Comparison of ENCODE assay signal across 30 mouse cellular contexts in genomic region chr19:59248144-59248543, GRCm38 (mm10). TPM values are rescaled to one million over a fixed set of nuclear protein-coding genes. Genes with fewer than 3 reads are reported as not detected.
DNase-seq lines count a peak whose midpoint lies in the region; ATAC-seq lines count a peak whose summit lies in the region.
"Had no signal": no experiment of that assay in that cellular context is flagged by ENCODE, and none has a peak within 500 bp of the region (broad histone marks: within the 10 kb centered on the region; RNA-seq: fewer than 3 reads in every experiment).

No protein-coding gene starts in this region.

- ATAC-seq in hematopoietic stem cell, adult 5-6 weeks (replicated peaks in 1 of 2; ENCODE audit: insufficient read depth in 1 of 2, low FRiP score in 2 of 2, low TSS enrichment in 1 of 2, low read depth in 1 of 2, poor library complexity in 2 of 2, severe bottlenecking in 2 of 2), result peak; percentile 19 to 52; a peak in 3 of 4 replicates
- no peak for ATAC-seq in neural tube, embryonic 15.5 days (ENCODE audit: low FRiP score)
- ATAC-seq: forebrain, embryonic 16.5 days; midbrain, embryonic 15.5 days had no signal

- DNase-seq in adrenal gland, adult (ENCODE audit: inconsistent age in 2 of 2, low spot score in 1 of 2), result peak; percentile 75 to 85
- no peak for DNase-seq in adrenal gland, postnatal 4 days (ENCODE audit: low spot score in 2 of 2)
- peak; percentile 56 for DNase-seq in 3T3-L1 (ENCODE audit: low read depth, low spot score)
- DNase-seq in adrenal gland, adult 8-10 months, result peak; percentile 53
- no peak for DNase-seq in gastrocnemius, postnatal 10 days
- no peak for DNase-seq in kidney, adult 8-10 months
- DNase-seq: cerebellum, adult 9-10 months; heart, postnatal 10 days; kidney, adult 9 months; kidney, postnatal 25 days; layer of hippocampus, adult 9-11 months; right cerebral cortex, postnatal 14 days had no signal

- no peaks in the 10 kb centered on the region for H3K36me3 ChIP-seq in neural tube, embryonic 15.5 days
- H3K36me3 ChIP-seq: embryonic facial prominence, embryonic 13.5 days; G1E; hindbrain, embryonic 13.5 days; liver, embryonic 13.5 days; midbrain, embryonic 15.5 days; stomach, embryonic 15.5 days had no signal

- 86% methylated on average over 4 of the region's 4 CpGs for WGBS in neural tube, embryonic 15.5 days

- no peaks in the 10 kb centered on the region for H3K9me3 ChIP-seq in neural tube, embryonic 15.5 days (replicated peaks)
- H3K9me3 ChIP-seq: embryonic facial prominence, embryonic 13.5 days; G1E; hindbrain, embryonic 13.5 days; liver, embryonic 13.5 days; midbrain, embryonic 15.5 days; stomach, embryonic 15.5 days had no signal

- H3K4me1 ChIP-seq in neural tube, embryonic 15.5 days, result no peaks in the 10 kb centered on the region
- H3K4me1 ChIP-seq: embryonic facial prominence, embryonic 13.5 days; hindbrain, embryonic 13.5 days; midbrain, embryonic 15.5 days; stomach, embryonic 15.5 days had no signal

- H3K27me3 ChIP-seq in neural tube, embryonic 15.5 days (replicated peaks), result no peaks in the 10 kb centered on the region
- H3K27me3 ChIP-seq: embryonic facial prominence, embryonic 13.5 days; hindbrain, embryonic 13.5 days; liver, embryonic 13.5 days; midbrain, embryonic 15.5 days; stomach, embryonic 15.5 days had no signal

- no peak overlapping the region for H3K9ac ChIP-seq in neural tube, embryonic 15.5 days (replicated peaks)
- H3K9ac ChIP-seq: embryonic facial prominence, embryonic 13.5 days; hindbrain, embryonic 13.5 days; liver, embryonic 13.5 days; lung, embryonic 14.5 days; midbrain, embryonic 15.5 days; stomach, embryonic 15.5 days had no signal

- no peak overlapping the region for H3K4me3 ChIP-seq in neural tube, embryonic 15.5 days (replicated peaks)
- H3K4me3 ChIP-seq: embryonic facial prominence, embryonic 13.5 days; hindbrain, embryonic 13.5 days; liver, embryonic 13.5 days; midbrain, embryonic 15.5 days; myocyte; stomach, embryonic 15.5 days had no signal

- no peak overlapping the region for H3K4me2 ChIP-seq in neural tube, embryonic 15.5 days
- H3K4me2 ChIP-seq: embryonic facial prominence, embryonic 13.5 days; heart, embryonic 11.5 days; hindbrain, embryonic 13.5 days; liver, embryonic 13.5 days; lung, embryonic 14.5 days; midbrain, embryonic 15.5 days; stomach, embryonic 15.5 days had no signal

- no peak overlapping the region for H3K27ac ChIP-seq in neural tube, embryonic 15.5 days (replicated peaks)
- H3K27ac ChIP-seq: embryonic facial prominence, embryonic 13.5 days; hindbrain, embryonic 13.5 days; liver, embryonic 13.5 days; midbrain, embryonic 15.5 days; stomach, embryonic 15.5 days had no signal

RNA-seq across cellular contexts. Expression of gene Slc18a2, which starts 12.6 kb away (rescaled TPM):
- 10 to 100 TPM; 31.0 to 39.5 TPM for total RNA-seq in adrenal gland, postnatal 4 days (2021)
- total RNA-seq in adrenal gland, adult 8-10 months (2022), result 10 to 100 TPM; 15.3 to 29.0 (median 22.7) TPM
- total RNA-seq in hematopoietic stem cell, adult 5-6 weeks (2017), result 29.2 and 35.1 TPM in 2 replicates
- 9.5 and 9.6 TPM in 2 replicates for polyA plus RNA-seq in neural tube, embryonic 15.5 days (2015; fragmentation: Nextera tagmentation; extraction: Ambion mirVana)
- under 1 TPM; 0.47 to 0.52 TPM for total RNA-seq in gastrocnemius, postnatal 10 days (2021)

RNA-seq across cellular contexts. Expression of gene Kcnk18, which starts 29.1 kb away (rescaled TPM):
- total RNA-seq in adrenal gland, postnatal 4 days (2021), result not detected
- not detected for total RNA-seq in adrenal gland, adult 8-10 months (2022)
- total RNA-seq in hematopoietic stem cell, adult 5-6 weeks (2017), result not detected in 2 replicates
- 0.14 and 0.27 TPM in 2 replicates for polyA plus RNA-seq in neural tube, embryonic 15.5 days (2015; fragmentation: Nextera tagmentation; extraction: Ambion mirVana)
- total RNA-seq in gastrocnemius, postnatal 10 days (2021), result not detected
- total RNA-seq: heart, postnatal 10 days had no signal
- polyA plus RNA-seq: cortical plate, adult 2 months; embryonic facial prominence, embryonic 13.5 days; forebrain, embryonic 16.5 days; G1E; gonadal fat pad, adult 2 months; heart, embryonic 11.5 days; hindbrain, embryonic 13.5 days; intestine, embryonic 14.5 days; limb, embryonic 11.5 days; liver, embryonic 13.5 days; lung, embryonic 14.5 days; midbrain, embryonic 15.5 days; myocyte; neural tube, embryonic 14.5 days; spleen, adult 2 months; stomach, embryonic 15.5 days had no signal

Comparison
In these comparisons a context has a peak if more than half of its experiments do, and no peak if none do; other contexts are left out.
1. DNase-seq: peak in adrenal gland, adult (2 of 2), 3T3-L1 (single experiment) and adrenal gland, adult 8-10 months (single experiment); none in adrenal gland, postnatal 4 days (0 of 2), gastrocnemius, postnatal 10 days (single experiment) and kidney, adult 8-10 months (0 of 2).
2. RNA of gene Slc18a2, which starts 12.6 kb away (total RNA-seq): 31.0 to 39.5 TPM in adrenal gland, postnatal 4 days, 29.2 to 35.1 TPM in hematopoietic stem cell, adult 5-6 weeks and 15.3 to 29.0 TPM in adrenal gland, adult 8-10 months; 0.47 to 0.52 TPM in gastrocnemius, postnatal 10 days; every median in the first group is over 10 times any median in the second.